Mouse (Mus musculus): ENCODE measurements at regions not wholly inside any gene's neighbourhood (a gene's known extent, or its start where the extent isn't known, plus 50 kb on each side); places are given as distances from the start of the nearest gene placed in this dataset.

- DNase-seq (ENCODE audit: extremely low spot score in 1 of 2, low spot score in 1 of 2), result no peak
Observed at GRCm38 (mm10) chr9:52323757-52324156, 155.4 kb upstream of the Zc3h12c start.

GRCm38 (mm10) chr9:52323226-52323625 lies 154.9 kb upstream of the Zc3h12c start:
- peak; percentile 9 to 21 for DNase-seq (ENCODE audit: extremely low spot score in 1 of 2, low spot score in 1 of 2)

GRCm38 (mm10) chr9:52301521-52301920 lies 133.1 kb upstream of the Zc3h12c start:
- DNase-seq (ENCODE audit: extremely low spot score in 1 of 2, low spot score in 1 of 2), result no peak

DNA sequence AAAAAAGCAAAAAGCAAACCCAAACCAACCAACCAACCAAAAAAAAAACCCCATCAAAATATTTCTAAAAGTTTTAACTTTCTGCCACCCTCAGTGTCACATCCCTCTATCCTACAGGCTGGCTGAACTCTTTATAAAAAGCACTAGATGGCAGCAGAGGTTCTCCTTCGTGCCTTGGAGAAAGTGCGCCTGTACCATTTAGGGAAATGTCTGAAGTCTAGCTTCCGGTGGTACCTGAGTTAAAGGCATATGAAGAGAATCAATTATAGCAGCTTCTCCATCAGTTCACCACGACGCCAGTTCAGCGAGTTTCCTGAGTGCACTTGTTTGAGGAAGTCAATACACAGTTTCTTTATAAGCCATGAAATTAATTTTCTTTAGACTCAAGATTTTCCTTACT lies 130.0 kb upstream of the Zc3h12c start:
- DNase-seq (ENCODE audit: extremely low spot score in 1 of 2, low spot score in 1 of 2), result peak in 1 of 2 experiments; percentile 78

- DNase-seq (ENCODE audit: extremely low spot score in 1 of 2, low spot score in 1 of 2), result no peak
Observed at GRCm38 (mm10) chr9:52294699-52295098, 126.3 kb upstream of the Zc3h12c start.

- DNase-seq (ENCODE audit: extremely low spot score in 1 of 2, low spot score in 1 of 2), result no peak
Observed at GRCm38 (mm10) chr9:52289069-52289468, 120.7 kb upstream of the Zc3h12c start.

DNA sequence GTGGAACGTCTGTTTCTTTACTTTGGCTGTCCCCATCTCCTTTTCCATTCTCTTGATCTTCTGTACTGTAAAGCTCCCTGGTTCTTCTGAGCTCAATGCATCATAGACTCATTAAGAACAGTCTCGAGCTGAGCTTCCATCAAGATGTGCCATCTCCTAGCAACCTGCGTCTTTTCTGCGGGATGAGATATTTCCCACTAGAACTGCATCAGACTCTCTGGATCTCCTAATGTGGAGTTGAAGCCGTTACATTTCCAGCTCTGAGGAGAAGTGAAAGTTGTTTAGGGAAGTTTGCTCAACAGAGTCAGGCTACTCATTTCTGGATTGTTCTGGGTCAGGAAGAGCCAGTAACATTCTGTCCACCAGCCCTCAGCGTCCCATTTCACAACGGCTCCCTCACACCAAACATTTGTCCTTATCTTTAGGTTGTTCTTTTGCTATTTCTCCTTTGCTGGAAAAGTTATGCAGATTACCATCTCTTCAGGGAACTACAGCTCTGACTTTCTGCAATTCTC lies 119.4 kb upstream of the Zc3h12c start:
- no peak for DNase-seq (ENCODE audit: extremely low spot score in 1 of 2, low spot score in 1 of 2)

DNA sequence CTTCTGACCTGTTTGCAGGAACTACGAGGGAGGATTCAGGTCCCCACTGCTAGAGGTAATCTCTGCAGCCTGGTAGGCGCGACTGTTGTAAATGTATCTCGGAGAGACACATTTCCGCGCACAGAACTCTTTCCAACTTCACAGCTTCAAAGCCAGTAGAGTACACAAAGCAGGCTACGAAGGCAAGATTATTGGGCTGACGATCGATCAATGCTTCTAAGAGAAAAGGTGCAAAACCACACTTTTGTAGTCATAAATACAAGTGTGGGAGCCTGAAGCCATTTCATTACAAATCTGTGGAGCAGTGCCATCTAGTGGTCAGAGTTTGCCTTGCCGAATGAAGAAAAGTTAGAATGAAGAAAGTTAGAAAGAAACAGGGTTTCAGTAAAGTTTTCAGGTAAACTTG lies 118.9 kb upstream of the Zc3h12c start:
- peak in 1 of 2 experiments; percentile 86 for DNase-seq (ENCODE audit: extremely low spot score in 1 of 2, low spot score in 1 of 2)

GRCm38 (mm10) chr9:52286104-52286503 lies 117.7 kb upstream of the Zc3h12c start:
- DNase-seq (ENCODE audit: extremely low spot score in 1 of 2, low spot score in 1 of 2), result no peak

- DNase-seq (ENCODE audit: extremely low spot score in 1 of 2, low spot score in 1 of 2), result no peak
Observed at GRCm38 (mm10) chr9:52283558-52283957, 115.2 kb upstream of the Zc3h12c start.

- DNase-seq (ENCODE audit: extremely low spot score in 1 of 2, low spot score in 1 of 2), result no peak
Observed at GRCm38 (mm10) chr9:52280995-52281394, 112.6 kb upstream of the Zc3h12c start.

DNA sequence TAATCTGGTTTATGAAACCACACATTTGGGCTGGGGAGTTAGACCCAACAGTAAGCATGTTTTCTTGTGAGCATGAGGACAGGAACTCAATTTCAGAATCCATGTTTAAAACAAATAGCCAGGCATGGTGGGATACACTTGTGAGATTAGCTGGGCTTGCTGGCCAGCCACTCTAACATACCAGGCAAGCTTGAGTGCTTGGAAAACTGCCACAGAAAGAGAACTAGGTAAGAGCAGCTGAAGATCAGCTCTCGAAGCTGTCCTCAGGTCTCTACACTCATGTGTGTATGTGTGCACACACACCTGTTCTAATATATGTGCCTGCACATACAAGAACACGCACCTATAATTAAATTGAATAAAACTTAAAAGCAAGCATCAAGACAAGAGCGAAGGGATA lies 112.2 kb upstream of the Zc3h12c start:
- DNase-seq (ENCODE audit: extremely low spot score in 1 of 2, low spot score in 1 of 2), result no peak

- no peak for DNase-seq (ENCODE audit: extremely low spot score in 1 of 2, low spot score in 1 of 2)
Observed at GRCm38 (mm10) chr9:52278701-52279023, 110.3 kb upstream of the Zc3h12c start.

GRCm38 (mm10) chr9:52277954-52278700 lies 109.8 kb upstream of the Zc3h12c start:
- peak in 1 of 2 experiments; percentile 20 for DNase-seq (ENCODE audit: extremely low spot score in 1 of 2, low spot score in 1 of 2)

DNA sequence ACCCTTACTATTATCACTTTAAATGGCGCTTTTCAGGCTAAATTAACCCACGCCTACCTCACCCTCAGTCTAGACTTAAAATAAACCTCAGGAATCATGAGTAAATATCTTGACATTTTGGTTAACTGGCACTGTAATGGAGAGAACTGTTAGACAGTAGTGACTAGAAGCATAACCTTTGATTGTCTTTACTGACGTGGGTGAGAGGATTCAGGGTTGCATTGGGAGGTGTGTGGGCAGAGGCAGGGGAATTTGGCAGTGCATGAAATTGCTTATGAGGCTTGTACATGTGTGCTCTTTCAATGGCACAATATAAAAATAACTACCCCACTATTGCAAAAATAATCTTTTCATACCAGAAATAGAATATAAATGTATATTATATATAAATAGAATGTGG lies 105.6 kb upstream of the Zc3h12c start:
- DNase-seq (ENCODE audit: extremely low spot score in 1 of 2, low spot score in 1 of 2), result peak in 1 of 2 experiments; percentile 13

- no peak for DNase-seq (ENCODE audit: extremely low spot score in 1 of 2, low spot score in 1 of 2)
Observed at GRCm38 (mm10) chr9:52272668-52273067, 104.3 kb upstream of the Zc3h12c start.

- DNase-seq (ENCODE audit: extremely low spot score in 1 of 2, low spot score in 1 of 2), result no peak
Observed at GRCm38 (mm10) chr9:52271345-52272116, 103.2 kb upstream of the Zc3h12c start.

DNA sequence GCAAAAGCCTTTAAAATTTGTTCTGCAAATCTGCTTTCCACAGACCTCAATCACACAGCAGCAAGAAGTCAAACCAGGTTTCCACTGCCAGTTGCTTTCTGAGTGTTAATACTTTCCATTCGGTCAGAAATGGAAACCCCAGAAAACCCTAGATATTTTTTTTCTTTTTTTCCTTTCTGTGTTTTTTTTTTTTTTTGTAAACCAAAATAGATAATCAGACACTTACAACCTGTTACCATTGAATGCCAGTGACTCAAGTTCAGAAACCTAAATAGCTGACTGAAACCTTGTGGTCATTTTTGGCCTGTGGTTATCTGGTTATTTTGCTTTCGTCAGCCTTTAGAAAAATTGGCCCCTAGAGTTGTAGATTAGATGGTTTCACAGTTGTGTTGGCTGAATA lies 93.2 kb upstream of the Zc3h12c start:
- no peak for DNase-seq (ENCODE audit: extremely low spot score in 1 of 2, low spot score in 1 of 2)

DNA sequence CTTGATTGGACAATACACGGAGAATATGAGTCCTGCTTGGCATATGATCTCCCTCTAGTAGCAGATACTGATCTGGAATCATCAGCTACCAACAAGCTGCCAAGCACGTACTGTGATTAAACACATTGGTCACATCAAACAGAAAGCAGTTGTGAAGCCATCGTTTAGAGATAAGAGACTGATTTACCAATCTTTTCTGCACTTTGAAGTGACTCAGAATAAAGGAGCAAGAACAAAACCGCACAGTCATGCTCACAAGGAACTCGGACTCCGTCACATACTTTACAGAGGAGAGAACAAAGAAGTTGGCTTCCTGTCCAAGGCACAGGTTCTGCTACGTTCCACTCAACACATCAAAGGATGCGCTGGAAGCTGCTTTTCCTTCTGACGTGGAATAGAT lies 91.1 kb upstream of the Zc3h12c start:
- no peak for DNase-seq (ENCODE audit: extremely low spot score in 1 of 2, low spot score in 1 of 2)

DNA sequence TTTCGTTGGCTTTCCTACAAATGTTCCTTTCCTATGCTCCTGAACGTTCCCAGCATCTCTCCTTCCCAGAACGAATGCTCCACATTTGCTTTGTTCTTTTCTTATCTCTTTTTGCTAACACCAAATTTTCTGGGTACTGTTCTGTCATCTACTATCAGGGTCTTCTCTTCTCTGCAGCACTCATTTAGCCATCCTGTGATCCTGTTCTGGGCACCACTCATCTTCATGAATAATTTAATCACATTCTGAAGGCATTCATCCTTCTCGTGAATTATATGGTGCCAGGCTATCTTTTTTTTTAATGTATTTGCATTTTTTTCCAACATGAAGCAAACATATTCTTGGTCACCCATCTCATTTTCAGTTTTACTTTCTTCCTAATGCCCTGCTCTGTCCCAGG lies 87.3 kb upstream of the Zc3h12c start:
- no peak for DNase-seq (ENCODE audit: extremely low spot score in 1 of 2, low spot score in 1 of 2)

- no peak for DNase-seq (ENCODE audit: extremely low spot score in 1 of 2, low spot score in 1 of 2)
Observed at GRCm38 (mm10) chr9:52254475-52254874, 86.1 kb upstream of the Zc3h12c start.

DNA sequence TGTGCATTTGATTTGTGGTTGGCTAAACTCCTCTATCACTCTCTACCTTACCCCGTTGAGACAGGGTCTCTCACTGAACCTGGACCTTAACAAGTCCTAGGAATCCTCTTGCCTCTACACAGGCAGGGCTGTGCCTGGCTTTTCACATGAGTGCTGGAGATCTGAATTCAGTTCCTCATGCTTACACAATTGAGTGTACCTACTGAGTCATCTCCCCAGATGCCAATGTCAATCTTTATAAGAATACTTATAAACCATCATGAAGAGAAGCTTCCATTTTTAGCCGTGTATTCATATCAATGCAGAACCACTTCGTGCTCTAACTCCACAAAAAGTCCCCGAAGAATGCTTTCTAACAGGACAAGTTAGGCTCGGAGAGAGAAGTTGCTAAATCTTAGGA lies 83.1 kb upstream of the Zc3h12c start:
- DNase-seq (ENCODE audit: extremely low spot score in 1 of 2, low spot score in 1 of 2), result no peak
